Mouse (Mus musculus) bone marrow, adult 2 months (tissue): ENCODE measurements around the gene Olfr827.

Experiments used
- CTCF ChIP-seq: fragments of 200-500 bp; IDR thresholded peaks from 2 replicates; pipeline ENCODE4 v1.5.1; 2011; ENCODE audit warnings: low read length, control low read depth; ENCODE audit not compliant: control insufficient read depth, insufficient read depth
- POLR2A ChIP-seq: fragments of 200-500 bp; IDR thresholded peaks from 2 replicates; pipeline ENCODE4 v1.6.1; 2011; ENCODE audit warnings: low read depth, mild to moderate bottlenecking, control low read depth, low read length, borderline replicate concordance; ENCODE audit not compliant: control insufficient read depth

GRCm38 (mm10) chr10:130228246-130228645 lies 14.0 kb upstream of the Olfr827 start:
- TF ChIP-seq CTCF (peak; percentile 54), POLR2A (no peak)
